Mouse (Mus musculus) B cell, adult 2 months (primary cell): Measurements from ENCODE around the gene Akr1c18.

Experiments used
- DNase-seq, 2 experiments: peaks; one replicate each; pipeline ENCODE4 v3.0.0; 2022

Gene Akr1c18

DNA sequence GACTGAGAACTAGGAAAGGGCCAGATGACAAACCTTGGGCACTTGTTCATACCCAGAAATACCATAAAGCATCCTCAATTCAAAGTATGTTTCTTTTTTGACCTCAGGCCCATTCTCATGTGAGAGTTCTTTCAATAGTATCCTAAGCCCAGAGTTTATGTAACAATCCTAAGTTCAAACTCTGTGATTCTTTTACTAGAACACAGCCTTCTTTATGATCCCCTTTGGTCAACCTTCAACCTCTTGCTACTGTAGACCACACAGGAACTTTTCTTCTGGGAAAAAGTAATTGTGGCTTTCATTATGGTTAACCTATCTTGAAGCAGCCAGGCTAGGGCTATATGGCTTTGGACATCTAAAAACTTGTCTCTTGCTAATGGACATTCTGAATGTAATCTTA, 48.8 kb downstream of the Akr1c18 start:
- no peak for DNase-seq
